Mouse (Mus musculus) T-helper 2 cell (primary cell): ENCODE data around the gene Azin2.

Experiments
- in situ Hi-C: fragments of 300-600 bp; cut with MboI, MseI; formaldehyde crosslinking; loops from one replicate; pipeline ENCODE4 v1.15.1; 2025; ENCODE audit warnings: high pct_unique_total_duplicates

Gene Azin2

DNA sequence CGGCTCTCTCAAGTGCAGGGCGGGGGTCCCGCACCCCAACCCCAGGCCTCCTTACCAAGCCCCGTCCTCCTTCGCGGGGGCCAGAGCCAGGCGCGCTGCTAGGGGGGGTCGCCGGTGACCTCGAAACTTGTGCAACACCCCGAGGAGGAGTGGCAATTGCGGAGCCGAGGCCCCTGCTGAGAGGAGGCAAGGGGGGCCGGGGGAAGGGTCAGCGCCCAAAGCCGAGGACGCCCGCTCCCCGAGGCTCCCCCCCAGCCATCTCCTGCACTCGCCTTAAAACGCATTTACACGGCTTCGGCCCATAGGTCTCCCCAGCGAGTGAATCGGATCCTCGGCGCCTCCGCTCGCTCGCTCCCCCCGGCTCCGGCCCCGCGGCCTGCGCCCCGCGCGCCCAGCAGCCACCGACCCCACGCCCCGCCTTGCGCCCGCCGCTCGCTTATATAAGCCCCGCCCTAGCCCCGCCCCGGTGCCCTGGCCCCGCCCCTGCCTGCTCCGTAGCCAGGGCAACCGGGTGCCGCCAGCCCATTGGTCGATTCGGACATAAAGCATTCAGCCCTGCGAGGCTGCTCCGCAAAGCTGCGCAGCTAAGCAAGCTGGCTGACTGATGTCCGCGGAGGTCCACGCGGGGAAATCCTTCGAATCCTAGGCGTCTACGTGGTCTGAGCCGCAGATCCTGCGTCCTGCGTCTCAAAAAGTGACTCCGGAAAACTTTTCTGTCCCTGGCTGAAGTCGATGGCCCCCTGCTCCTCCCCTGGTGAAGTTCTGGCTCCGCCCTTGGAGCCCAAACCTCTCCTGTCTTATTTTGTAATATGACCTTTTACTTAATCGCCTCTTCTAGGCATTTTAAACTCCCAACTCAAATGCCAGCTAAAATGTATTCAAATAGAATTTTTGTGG lies at the start of gene Azin2:
Azin2 (minus strand) TSS at position 414 of the 897 bp plus-strand sequence.
- in situ Hi-C loops = no loop called here

DNA sequence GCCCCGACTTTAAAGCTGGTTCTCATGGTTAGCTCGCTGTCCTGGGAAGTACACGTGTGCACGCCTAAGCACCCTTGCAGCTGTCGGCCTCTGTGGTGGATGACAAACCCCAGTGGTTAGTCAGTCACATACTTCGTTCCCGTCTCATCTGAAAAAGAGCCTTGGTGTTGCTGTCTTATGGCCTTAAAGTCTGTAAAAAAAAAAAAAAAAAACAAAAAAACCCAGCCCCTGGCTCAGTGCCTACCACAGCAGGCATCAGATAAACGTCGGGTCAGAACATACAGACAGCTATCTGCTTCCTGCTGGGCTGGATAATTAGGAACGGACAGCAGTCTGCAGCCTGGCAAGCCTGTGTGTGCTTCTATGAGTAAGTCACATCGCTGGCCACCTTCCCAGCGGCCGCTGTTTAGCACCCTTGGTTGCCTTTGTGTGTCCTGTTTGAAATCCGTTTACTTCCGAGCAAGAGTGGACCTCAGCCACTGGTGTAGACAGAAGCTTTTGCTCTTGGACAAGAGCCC lies 49.4 kb upstream of the Azin2 start:
- in situ Hi-C loops = no loop called here

DNA sequence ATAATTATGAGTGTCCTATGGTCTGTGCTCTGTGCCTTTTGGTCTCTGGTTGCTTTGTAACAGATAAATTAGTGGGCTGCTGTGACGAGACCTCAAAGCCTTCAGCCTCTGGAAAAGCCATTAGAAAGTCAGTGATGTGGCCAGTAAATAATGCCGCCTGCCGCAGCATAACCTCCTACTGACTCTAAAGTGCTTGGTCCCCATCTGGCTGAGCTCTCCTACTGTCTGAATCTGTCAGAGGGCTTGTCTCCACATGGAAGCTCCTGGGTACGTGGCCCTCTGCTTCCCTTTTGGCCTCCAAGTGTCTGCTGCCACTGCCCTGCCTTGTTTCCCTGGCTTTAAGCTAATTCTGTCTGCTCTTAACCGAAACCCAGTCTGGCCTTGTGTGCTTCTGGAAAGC lies 47.3 kb upstream of the Azin2 start:
- in situ Hi-C loops = no loop called here

DNA sequence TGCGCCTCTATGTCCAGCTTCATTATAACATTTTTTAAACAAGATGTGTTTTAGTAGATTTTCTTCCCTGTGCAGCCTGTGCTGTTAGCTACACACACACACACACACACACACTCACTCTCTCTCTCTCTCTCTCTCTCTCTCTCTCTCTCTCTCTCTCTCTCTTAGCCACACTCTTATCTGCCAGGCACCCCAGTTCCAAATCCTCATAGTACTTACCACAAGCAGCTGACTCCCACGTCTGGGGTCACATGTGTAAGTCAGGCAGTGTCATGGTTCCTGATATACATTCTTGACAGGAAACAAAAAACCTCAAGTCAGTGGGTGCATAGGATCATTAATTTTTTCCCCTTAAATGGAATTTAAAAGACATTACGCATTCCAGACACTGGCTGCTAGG lies 46.4 kb upstream of the Azin2 start:
- in situ Hi-C loops = no loop called here

DNA sequence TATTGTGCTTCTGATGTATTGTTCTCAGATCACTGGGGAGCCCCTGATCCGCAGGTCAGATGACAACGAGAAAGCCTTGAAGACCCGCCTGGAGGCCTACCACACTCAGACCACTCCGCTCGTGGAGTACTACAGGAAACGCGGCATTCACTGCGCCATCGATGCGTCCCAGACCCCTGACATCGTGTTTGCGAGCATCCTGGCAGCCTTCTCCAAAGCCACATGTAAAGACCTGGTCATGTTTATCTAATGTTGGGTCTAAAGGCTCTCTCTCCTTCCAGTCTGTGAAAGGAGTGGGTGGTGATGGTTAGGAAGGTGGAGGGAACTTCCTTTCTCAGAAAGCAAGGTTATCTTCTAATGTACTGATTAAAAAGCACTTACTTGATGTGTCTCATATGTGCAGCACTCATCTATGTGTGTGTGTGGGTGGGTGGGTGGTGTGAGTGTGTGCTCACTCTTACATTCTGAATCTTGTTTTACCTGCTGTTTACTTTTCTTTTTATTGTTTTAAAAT lies 45.8 kb upstream of the Azin2 start:
- in situ Hi-C loops = no loop called here

DNA sequence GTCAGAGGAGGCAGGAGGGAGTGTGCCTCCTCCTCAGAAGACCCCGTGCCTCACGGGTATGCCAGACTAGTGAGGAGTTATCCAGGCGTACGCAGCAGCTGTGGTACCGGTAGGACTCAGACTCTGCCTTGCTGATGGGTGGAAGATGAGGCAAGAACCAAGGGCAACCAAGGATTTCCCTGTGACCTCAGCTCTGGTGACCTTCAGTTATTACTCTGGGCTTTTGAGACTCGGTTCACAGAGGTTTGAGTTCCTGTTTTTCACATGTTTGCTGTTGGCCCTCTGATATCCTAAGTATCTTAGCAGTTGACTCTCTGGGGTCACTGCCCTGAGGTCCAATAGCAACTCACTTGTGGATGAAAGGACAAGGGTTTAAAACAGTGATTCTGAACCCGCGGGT lies 41.5 kb upstream of the Azin2 start:
- in situ Hi-C loops = no loop called here

DNA sequence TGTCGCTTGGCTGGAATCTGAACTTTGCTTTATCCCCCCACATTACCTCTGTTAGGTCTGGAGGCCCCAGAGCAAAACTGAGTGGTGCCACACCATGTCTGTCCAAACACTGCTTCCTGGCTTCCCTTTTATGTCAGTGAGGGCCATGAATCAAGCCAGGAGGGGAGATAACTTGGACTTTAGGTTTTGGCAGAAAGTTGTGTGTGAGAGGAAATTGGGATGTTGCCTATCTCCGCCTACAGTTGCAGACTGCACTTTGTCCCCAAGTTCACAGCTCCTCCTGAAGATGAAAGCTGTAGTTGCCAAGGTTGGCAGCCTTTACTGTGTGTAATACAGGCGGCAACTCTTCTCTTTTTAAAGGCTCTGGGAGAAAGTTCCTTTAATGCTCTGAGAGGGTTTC lies 38.5 kb upstream of the Azin2 start:
- in situ Hi-C loops = no loop called here

DNA sequence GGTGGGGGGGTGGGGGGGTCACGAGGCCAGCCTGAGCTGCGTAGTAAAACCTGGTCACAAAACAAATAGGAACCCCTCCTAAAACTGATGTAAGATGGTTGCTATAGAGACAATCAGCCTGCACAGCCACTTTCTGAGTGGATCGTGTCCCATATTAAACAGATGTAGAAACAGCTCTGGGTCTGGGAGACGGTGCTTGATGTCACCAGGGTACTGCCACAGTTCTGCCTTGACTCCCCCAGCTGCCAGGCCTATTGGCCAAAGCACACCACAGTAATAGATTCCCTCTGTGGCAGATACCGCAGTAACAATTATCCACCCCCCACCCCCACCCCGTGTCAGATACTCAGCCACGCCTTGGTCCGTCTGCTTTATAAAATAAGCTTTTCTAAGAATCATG lies 36.2 kb upstream of the Azin2 start:
- in situ Hi-C loops = no loop called here

DNA sequence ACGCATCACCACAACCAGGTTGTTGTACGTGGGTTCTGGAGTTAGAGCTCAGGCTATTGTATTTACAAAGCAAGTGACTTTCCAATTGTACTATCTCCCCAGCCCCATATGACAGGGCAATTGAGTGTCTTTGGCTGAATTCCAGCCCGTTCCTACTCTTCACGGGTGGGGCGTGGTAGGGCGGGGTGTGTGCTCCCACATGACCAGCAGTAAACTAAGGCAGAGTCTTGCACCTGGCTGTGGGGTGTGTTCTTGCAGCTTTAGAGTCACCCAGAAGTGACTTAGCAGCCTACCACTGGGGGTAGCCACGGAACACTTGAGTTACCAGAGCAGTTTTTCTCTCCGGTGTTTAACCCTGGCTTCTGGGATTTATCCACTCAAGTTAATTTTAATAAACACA lies 35.0 kb upstream of the Azin2 start:
- in situ Hi-C loops = no loop called here

DNA sequence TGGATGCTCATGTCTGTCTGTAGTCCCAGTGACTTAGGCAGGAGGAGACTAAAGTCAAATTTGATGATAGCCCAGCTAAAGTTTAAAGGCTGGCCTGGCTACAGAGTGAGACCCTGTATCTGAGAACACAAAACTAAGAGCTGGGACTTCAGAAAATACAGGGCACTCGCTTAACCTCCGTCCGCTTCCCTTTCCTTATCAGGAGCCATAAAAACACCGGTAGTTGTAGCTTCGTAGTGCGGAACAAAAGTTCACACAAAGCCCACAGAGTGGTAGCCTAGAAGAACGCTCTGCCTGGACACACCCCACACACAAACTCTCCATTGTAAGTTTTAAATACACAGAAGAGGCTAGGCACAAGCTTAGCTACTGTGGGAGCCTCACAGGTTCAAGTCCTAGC lies 33.0 kb upstream of the Azin2 start:
- in situ Hi-C loops = no loop called here

DNA sequence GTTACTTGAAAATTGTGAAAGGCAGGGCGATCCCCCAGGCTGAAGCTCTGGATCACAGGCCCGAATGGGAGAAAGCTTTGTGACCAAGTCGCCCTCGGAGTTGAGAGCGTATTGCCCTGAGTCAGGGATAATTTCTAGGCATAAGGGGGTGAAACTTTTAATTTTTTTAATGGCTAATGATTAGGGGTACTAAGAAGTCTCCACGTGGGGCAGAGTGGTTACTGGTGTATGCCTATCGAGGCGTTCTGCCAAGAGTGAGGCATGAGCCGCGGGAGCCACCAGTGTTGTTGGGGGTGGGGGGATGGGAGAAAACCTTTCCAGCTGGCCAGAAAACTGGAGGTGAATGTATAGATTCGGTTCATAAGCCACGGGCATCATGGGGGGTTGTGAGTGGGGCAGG lies 31.4 kb upstream of the Azin2 start:
- in situ Hi-C loops = no loop called here

DNA sequence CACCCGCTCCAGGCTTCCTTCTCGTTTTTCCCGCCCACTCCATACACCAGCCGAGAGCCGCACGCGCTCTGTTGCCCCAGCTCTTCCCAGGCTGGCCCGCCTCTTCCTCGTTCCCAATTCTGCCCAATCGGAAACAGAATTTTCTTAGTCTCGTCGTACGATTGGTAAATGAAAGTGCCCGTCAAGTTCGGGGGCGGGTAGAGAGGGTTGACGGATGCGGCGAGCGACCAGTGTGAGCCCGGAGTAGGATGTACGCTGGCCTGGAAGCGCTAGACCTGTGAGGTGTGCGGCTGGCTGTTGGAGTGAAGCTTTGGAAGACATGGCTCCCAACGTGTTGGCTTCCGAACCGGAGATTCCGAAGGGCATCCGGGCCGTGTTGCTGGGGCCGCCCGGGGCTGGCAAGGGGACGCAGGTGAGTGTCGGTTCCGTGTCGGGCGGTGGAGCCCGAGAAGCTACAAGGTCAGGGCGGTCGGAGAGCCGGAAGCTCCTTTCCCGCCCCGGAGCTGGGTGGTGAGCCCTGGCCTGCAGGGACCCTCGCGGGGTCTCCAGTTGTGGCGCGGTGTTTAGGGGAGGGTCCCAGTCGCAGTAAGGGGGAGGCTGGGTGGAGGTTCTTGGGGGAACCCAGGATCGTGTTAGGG lies 30.9 kb upstream of the Azin2 start:
- in situ Hi-C loops = no loop called here

DNA sequence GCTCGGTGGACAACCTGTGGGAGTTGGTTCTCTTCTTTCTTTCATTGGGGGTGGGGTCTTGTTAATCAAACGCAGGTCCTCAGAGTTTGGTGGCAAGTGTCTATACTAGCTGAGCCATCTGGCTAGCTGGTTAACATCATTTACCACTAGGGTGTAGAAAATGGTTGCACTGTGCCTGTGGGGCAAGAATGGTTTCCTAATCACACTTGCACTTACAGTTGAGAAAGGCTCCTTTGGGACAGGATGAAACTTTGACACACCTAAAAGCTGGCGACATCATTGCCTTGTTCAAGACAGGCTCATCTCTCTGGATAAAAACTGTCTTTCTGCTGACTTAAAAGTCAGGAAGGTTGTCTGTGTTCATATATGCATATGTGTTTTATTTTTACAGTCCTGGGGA lies 29.9 kb upstream of the Azin2 start:
- in situ Hi-C loops = no loop called here

DNA sequence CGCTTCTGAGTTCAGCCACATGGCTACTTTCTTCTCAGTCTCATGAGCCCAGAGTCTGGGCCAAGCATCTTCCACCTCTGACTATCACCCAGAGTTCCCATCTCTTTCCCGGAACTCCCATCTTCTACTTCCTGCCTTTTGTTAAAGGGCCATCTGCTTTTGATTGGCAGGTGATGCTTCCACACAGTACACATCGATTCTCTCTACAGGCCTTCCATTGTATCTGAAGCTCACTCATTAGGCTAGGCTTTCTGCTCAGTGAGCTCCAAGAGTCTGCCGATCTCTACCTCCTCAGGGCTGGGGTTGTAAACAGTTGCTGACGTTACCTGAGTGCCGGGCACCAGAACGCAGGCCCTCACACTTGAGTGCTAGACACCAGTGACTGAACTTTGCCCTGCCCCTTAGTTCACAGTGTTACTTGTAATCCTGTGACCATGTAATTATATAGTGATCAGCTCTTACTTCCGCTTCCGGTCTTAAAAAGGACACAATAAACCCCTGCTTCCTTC lies 29.3 kb upstream of the Azin2 start, which contains the start of gene Ak2:
Ak2 (plus strand) TSS at position 459 of the 509 bp plus-strand sequence.
- in situ Hi-C loops = no loop called here

DNA sequence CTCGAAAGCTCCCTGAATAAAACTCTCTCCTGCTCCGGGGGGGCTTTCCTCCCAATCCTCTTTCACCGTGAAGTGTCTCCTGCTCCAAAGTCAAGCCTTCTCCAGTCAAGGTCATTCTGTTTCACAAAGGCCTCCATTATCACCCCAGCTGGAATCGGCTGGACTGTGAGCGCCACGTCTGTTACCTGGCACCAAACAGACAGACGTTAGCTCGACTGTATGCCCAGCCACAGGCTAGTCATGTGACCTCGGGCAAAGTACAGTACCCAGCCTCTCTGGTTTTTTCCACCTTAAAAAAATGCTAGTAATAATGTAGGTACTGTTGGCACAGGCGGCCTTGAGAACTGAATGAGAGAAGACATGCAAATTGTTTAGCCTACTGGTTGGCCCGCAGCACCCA lies 27.4 kb upstream of the Azin2 start:
- in situ Hi-C loops = no loop called here

DNA sequence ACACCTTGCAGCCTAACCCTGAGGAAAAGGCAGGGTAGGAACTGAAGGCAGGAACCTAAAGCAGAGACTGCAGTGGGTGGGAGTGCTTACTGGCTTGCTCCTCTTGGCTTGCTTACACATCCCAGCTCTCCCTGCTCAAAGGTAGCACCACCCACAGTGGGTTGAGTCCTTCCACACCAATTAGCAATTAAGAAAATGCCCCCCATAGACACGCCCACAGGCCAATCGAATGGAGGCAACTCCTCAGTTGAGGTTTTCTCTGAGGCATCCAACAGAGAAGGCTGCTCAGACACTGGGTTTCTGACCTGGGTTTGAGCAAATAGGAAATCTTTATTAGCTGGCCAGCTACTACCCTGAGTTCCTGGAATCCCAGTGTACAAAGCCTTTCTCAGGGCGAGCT lies 26.7 kb upstream of the Azin2 start:
- in situ Hi-C loops = no loop called here

DNA sequence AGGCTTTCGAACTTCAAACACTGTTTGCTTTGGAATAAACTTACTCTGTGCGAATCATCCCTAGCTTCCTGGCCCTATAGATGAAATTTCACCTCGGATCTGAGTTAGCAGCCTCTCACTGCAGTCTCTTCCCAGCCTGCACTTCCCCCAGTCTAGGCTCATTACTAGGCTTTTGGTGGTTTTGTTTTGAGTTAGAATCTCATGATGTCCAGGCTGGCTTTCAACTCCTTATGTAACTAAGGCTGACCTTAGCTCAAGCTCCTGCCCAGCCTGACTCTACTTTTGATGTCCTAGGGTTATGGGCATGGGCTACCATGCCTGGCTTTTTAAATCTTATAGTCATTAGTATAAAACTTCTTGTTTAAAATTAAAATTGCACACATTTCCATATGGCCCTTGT lies 22.4 kb upstream of the Azin2 start:
- in situ Hi-C loops = no loop called here

DNA sequence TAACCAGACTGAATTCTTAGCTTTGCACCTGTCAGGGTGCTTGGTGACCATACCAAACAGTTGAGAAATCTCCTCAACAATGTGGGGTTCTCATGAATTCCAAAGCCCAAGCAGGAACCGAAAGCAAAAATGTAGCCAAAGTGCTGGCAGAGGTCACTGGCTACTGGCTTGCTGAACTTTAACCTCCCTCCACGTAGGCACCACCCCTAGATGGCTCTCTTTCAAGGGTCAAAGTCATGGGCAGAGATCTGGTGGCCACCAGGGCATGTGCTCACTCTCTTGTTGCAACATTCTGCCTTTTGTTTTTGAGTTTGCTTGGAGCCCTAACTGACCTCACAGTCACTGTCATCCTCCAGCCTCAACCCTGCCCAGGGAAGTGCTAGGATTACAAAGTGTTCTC lies 21.4 kb upstream of the Azin2 start:
- in situ Hi-C loops = no loop called here

DNA sequence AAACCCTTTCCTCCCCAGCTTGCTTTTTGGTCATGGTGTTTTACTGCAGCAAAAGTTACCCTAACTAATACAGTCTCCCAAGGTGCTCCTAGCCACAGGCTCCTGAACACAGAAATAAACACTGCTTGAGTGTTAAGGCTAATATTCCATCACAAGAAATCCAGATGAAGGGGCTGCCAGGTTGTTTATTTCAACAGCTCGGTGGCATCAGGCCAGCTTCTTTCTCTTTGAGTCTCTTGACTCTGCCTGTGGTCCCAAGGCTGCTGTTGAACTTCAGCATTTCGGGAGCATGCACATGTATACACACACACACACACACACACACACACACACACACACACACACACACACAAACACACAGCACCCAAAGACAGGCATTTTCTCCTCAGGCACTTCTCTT lies 20.9 kb upstream of the Azin2 start:
- in situ Hi-C loops = no loop called here

DNA sequence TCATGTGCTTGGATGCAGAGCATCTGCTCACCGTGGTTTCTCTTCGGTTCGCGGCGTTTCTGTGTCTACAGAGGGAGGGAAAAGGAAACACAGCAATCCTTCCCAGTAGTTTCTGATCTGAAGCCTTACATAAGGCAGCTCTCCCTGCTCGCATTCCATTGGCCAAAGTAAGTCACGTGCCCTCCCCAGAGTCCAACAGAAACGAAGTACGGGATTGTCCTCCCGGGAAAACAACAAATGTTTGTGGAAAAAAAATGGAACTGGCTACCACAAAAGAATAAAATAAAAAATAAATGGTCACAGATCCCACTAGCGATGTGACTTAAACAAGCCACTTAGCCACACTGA lies 19.6 kb upstream of the Azin2 start:
- in situ Hi-C loops = no loop called here

DNA sequence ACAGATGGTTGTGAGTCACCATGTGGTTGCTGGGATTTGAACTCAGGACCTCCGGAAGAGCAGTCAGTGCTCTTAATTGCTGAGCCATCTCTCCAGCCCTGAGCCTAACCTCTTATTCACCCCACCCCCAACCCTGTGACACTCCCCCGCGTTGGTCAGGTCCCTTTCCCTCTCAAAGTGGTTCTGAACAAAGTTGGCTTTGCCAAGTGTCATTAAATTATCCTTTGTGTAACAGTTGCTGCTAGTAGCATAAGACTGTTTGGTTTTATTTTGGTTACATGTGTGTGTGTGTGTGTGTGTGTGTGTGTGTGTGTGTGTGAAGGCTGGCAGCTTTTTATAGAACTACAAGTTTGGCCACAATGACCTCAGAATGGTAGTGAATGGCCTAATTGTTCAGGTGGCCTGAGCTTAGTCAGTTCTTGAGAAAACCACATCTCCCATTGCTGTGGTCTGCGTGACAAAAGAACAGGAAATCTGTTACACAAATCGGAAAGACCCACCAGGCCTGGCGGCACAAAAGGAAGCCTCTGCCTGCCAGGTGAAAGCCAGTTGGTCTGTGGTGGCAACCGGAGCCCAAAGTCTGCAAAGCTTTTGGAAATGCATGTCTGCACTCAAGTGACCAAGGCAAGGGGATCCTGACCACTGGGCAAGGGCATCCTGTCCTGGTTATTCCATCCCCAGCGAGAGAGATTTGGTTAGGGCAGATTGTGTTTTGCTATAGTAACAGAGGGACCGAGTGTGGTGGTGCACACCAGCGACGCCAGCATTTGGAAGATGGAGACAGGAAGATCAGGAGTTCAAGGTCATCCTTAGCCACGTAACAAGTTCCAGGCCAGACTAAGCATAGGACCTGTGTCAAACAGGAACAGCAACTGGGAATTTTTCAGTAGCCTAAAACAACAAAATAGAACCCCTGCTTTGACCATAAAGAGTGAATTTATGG lies 18.9 kb upstream of the Azin2 start:
- in situ Hi-C loops = no loop called here

DNA sequence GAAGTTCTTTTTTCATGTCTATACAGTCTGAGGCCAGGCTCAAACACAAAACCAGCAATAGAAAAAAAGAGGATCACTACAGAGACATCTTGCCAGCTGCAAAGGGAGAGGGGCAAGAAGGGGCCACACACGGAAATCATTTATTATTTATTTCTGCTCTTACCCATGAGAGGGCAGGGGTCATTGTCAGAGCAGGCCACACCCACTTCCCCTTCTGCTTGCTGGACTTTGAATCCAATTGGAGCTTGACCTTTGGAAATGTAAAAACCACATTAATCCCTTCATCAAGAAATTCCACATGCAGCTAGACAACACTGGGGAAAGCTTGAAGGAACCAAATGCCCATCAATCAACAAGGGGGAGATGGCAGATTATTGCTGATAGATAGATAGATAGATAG lies 16.4 kb upstream of the Azin2 start:
- in situ Hi-C loops = no loop called here
